Mouse (Mus musculus) retina, postnatal 7 days (tissue): ENCODE measurements around the gene Tle2.
A peak's percentile ranks its signal among the peaks of the same experiment; 100 is the strongest.

ENCODE experiments used
- DNase-seq: peaks from one replicate; pipeline ENCODE4 v3.0.0-alpha.2; 2012; ENCODE audit warnings: low read depth, low spot score

The Tle2 gene

DNA sequence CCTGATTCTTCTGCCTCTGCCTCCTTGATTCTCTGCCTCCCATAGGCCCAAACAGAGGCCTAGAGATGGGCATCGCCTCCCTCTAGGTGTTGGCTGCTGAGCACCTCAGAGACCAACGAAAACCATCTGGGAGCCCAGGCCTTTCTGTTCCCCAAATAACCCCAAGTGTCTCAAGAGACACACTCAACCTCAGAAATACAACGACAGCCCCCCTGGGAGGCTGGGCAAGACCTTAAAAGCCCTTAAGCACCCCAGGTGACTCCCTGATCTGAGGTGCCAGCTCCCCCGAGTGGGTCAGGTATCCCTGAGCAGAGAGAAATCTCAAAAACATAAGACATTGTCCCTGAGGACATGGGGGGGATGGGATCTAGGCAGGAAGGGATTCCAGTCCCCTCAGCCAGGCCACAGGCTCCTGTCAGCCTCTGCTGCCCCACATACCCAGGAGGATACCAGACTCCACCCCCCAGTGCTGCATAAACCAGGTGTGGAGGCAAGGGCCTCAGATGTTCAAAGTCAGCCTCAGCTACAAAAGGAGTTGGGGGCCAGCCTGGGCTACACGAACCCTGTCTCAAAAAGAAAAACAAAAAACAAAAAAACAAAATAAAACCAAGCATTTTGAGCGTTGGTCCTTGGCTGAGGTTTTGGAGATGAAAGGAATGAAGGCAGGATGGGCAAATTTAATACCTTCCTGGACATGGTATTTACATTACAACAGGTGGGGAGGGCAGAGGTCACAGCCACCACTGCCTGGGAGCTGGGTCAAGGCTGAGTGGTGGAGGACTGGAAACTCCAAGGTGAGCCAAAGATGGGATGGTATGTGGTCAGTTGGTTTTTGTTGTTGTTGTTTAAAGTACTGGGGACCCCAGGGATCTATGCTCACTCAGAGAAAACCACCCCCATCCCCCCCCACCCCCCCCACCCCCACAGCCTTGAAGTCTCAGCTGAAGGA, 20.3 kb upstream of the Tle2 start:
- no peak for DNase-seq

GRCm38 (mm10) chr10:81556282-81556681, 18.1 kb upstream of the Tle2 start:
- no peak for DNase-seq

GRCm38 (mm10) chr10:81557491-81557890, 16.9 kb upstream of the Tle2 start:
- no peak for DNase-seq

GRCm38 (mm10) chr10:81559163-81559626, 15.2 kb upstream of the Tle2 start, which contains the start of gene Aes:
Aes (plus strand) TSS chr10:81559488.
- no peak for DNase-seq

DNA sequence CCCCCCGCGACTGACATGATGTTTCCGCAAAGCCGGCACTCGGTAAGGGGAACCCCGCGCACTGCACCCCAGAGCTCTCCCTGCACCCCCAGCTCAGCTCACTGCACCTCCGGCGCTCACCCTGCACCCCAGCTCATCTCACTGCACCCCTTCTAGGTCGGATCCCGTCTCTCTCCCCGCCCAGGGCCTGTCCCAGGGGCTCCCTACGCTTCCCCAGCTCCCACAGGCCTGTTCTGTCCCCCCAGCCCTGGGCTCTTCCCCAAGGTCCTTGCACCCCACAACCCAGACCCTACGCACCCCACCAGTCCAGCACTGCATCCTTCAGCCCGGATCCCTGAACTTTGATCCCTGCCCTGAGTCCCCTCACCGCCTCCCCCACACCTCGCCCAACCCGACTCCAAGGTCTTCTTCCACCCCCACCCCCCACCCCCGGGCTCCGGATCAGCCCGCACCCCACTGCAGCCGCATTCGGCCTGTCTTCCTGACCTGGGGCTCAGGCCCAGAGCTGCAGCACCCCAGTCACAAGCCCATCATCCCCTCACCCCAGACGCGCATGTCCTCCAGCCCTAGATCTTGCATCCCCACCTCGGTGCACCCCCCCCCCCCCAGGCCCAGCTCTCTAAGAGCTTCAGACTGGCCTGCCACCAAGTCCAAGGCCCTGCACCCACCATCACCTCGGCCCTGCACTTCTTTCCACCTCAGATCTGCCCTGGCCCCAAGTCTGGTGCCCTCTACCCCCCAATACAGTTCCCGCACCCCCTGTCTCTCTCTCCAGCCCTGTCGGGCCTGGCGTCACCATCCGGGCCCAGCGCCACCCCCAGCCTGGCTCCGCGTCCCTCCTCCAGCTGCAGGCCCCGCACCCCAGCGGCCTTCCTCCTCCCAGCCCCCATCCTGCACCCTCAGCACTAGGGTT, 14.5 kb upstream of the Tle2 start:
- no peak for DNase-seq

- DNase-seq: no peak
Measured at GRCm38 (mm10) chr10:81560719-81561459, 13.5 kb upstream of the Tle2 start.

GRCm38 (mm10) chr10:81562411-81562810, 11.9 kb upstream of the Tle2 start:
- no peak for DNase-seq

- no peak for DNase-seq
Measured at GRCm38 (mm10) chr10:81563481-81563880, 10.9 kb upstream of the Tle2 start.

GRCm38 (mm10) chr10:81564216-81564615, 10.1 kb upstream of the Tle2 start:
- no peak for DNase-seq

GRCm38 (mm10) chr10:81564734-81565133, 9.6 kb upstream of the Tle2 start:
- DNase-seq: no peak

DNA sequence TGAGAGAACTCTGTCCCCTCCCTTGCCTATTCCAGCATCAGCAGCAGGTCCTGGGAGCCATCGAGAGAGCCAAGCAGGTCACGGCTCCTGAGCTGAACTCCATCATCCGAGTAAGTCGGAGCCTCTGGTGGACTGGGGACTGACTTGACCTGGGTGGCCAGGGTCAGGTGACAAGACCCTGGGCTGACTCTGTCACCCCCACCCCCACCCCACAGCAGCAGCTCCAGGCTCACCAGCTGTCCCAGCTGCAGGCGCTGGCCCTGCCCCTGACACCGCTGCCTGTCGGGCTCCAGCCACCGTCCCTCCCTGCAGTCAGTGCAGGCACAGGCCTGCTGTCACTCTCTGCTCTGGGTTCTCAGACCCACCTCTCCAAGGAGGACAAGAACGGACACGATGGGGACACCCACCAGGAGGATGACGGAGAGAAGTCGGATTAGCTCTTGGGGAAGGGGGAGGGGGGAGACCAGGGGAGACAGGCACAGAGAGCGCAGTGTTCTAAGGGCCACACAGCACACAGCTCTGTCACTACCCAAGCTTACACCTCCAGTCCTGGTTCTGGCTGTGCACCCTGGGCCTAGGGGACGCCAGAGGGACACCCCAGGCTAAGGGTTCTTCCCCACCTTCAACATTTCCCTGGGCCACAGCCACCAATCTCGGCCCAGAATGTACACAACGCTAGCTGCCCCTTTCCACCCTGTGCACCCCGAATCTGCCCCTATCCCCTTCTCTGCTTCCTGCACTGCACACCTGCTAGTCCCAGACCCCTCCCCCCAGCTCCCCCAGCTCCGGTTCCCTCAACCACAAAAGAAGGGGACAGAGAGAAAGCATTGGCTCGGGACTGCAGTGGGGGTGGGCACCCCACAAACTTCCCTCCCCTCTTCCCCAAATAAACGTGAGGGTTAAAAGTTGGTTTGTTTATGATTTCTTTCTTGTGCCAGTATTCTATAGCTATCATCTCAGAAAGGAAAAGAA, 8.8 kb upstream of the Tle2 start:
- no peak for DNase-seq

GRCm38 (mm10) chr10:81568381-81569191, 5.8 kb upstream of the Tle2 start:
- DNase-seq: no peak

GRCm38 (mm10) chr10:81569507-81570237, 4.7 kb upstream of the Tle2 start:
- DNase-seq: no peak

- DNase-seq: no peak
Measured at GRCm38 (mm10) chr10:81570238-81570800, 4.0 kb upstream of the Tle2 start.

GRCm38 (mm10) chr10:81570831-81571500, 3.4 kb upstream of the Tle2 start:
- peak; percentile 90 for DNase-seq

- DNase-seq: peak; percentile 98
Measured at GRCm38 (mm10) chr10:81571501-81571876, 2.9 kb upstream of the Tle2 start.

GRCm38 (mm10) chr10:81572133-81572671, 2.2 kb upstream of the Tle2 start:
- DNase-seq: no peak

DNA sequence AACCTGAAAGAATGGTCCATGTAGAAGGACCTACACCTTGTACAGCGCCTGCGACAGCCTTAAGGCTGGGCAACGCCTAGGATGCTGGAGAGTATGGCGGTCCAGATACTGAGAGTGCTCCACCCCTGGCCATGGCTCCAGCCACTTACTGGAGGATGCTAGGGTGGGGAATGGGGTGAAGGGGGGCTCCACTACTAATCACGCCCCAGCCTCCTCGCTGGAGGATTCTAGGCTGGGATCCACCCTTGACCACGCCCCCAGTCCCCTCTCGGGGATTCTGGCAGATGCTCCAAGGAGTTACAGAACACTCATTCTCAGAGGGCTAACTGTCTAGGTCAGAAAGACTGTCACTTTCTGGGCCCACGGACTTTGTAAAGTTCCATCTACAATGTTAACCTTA, 1.4 kb upstream of the Tle2 start:
- no peak for DNase-seq
